Mouse (Mus musculus) liver, embryonic 14 days (tissue): ENCODE data around the gene Olfr58. TPM values are rescaled to one million over a fixed set of nuclear protein-coding genes. Genes with fewer than 3 reads are reported as not detected.

Source experiments
- polyA plus RNA-seq: library from polyadenylated mRNA; depleted of rRNA; stranded (reverse); fragments of >200 nt; gene quantifications from 2 replicates; pipeline ENCODE4 v1.2.3, GENCODE M21; 2012; rRNA removed

The Olfr58 gene
- not detected in 2 replicates for polyA plus RNA-seq

GRCm38 (mm10) chr9:19779983-19780382 is at the start of gene Olfr58:
Gene Olfr58 (plus strand): TSS chr9:19780283.

DNA sequence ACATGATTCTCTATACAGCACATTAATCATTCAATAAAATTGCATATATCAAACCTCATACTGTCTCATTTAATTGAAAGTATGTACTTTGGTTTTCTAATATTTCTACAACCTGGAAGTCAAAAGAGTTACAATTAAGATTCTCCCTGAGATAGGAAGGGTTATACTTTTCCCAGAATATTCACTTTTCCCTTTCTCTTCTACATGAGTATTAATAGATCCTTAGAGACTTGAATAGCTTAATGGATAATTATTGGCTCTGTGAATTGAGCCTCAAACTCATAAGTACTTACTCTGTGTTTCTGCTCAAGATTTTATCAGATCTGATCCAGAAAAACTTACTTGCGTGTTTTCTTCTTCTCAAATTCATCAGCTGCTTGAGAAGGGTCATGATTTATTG is 24.5 kb downstream of the Olfr58 start, which contains the start of gene Olfr859:
TSS of gene Olfr859 (plus strand) at position 301 of the 400 bp plus-strand sequence.

Other genes starting within 250 kb of the Olfr58 start
- not detected in 2 replicates for gene Olfr853, start 239.2 kb upstream of the Olfr58 start, polyA plus RNA-seq
- not detected in 2 replicates for gene Olfr854, start 212.9 kb upstream of the Olfr58 start, polyA plus RNA-seq
- not detected in 2 replicates for gene Olfr855, start 197.7 kb upstream of the Olfr58 start, polyA plus RNA-seq
- gene Zfp317, start 158.2 kb upstream of the Olfr58 start, polyA plus RNA-seq, result 4.2 and 4.8 TPM in 2 replicates
- gene Olfr857, start 70.8 kb upstream of the Olfr58 start, polyA plus RNA-seq, result 0.01 TPM in 1 of 2 replicates, not detected in the other
- gene Olfr859, start 24.6 kb downstream of the Olfr58 start, polyA plus RNA-seq, result not detected in 2 replicates
- gene Olfr860, start 69.5 kb downstream of the Olfr58 start, polyA plus RNA-seq, result not detected in 2 replicates
- gene Olfr862, start 107.7 kb downstream of the Olfr58 start, polyA plus RNA-seq, result not detected in 2 replicates
- not detected in 2 replicates for gene Olfr77, start 136.6 kb downstream of the Olfr58 start, polyA plus RNA-seq
- gene Olfr866, start 247.8 kb downstream of the Olfr58 start, polyA plus RNA-seq, result not detected in 2 replicates